Mouse (Mus musculus) midbrain, embryonic 12.5 days (tissue): Measurements from ENCODE around the gene Frmd5. TPM values are rescaled to one million over a fixed set of nuclear protein-coding genes. Genes with fewer than 3 reads are reported as not detected.

Experiments used
- ATAC-seq: fragments of 200-750 bp; cut with Nextera tagmentation; 2 replicates; pipeline ENCODE4 v1.8.0; 2017; ENCODE audit warnings: low read depth, moderate TSS enrichment, moderate library complexity; ENCODE audit not compliant: low FRiP score
- H3K27ac ChIP-seq: fragments of 300-500 bp; sonication (generic); replicated peaks from 2 replicates; pipeline ENCODE4 v1.5.1; 2016; ENCODE audit warnings: mild to moderate bottlenecking
- H3K27me3 ChIP-seq: fragments of 300-500 bp; sonication (generic); 2 replicates; pipeline ENCODE4 v1.6.1; 2016; ENCODE audit warnings: mild to moderate bottlenecking
- H3K36me3 ChIP-seq: fragments of 300-500 bp; sonication (generic); 2 replicates; pipeline ENCODE4 v1.6.1; 2016
- H3K4me1 ChIP-seq: fragments of 300-500 bp; sonication (generic); 2 replicates; pipeline ENCODE4 v1.6.1; 2016
- H3K4me2 ChIP-seq: fragments of 300-500 bp; sonication (generic); replicated peaks from 2 replicates; pipeline ENCODE4 v1.6.1; 2016; ENCODE audit warnings: mild to moderate bottlenecking, moderate library complexity
- H3K4me3 ChIP-seq: fragments of 300-500 bp; sonication (generic); 2 replicates; pipeline ENCODE4 v1.5.1; 2016; ENCODE audit warnings: mild to moderate bottlenecking
- H3K9ac ChIP-seq: fragments of 300-500 bp; sonication (generic); replicated peaks from 2 replicates; pipeline ENCODE4 v1.6.1; 2016; ENCODE audit warnings: mild to moderate bottlenecking, moderate library complexity
- H3K9me3 ChIP-seq: fragments of 300-500 bp; sonication (generic); 2 replicates; pipeline ENCODE4 v1.6.1; 2016; ENCODE audit warnings: mild to moderate bottlenecking
- WGBS: fragments of 180-500 bp; shearing (Covaris S2); methylation state at CpG from one replicate; pipeline ENCODE4 v1.1.7; 2016; 5-methylcytosine and 5-hydroxymethylcytosine counted together
- polyA plus RNA-seq: library from polyadenylated mRNA; unstranded; fragments of >200 nt; fragmentation: Nextera tagmentation; extraction: Ambion mirVana; gene quantifications from 2 replicates; pipeline ENCODE4 v1.2.1, GENCODE M21; 2016

Gene Frmd5
- polyA plus RNA-seq, 1 experiment from 2014 or later: 22.0 TPM

DNA sequence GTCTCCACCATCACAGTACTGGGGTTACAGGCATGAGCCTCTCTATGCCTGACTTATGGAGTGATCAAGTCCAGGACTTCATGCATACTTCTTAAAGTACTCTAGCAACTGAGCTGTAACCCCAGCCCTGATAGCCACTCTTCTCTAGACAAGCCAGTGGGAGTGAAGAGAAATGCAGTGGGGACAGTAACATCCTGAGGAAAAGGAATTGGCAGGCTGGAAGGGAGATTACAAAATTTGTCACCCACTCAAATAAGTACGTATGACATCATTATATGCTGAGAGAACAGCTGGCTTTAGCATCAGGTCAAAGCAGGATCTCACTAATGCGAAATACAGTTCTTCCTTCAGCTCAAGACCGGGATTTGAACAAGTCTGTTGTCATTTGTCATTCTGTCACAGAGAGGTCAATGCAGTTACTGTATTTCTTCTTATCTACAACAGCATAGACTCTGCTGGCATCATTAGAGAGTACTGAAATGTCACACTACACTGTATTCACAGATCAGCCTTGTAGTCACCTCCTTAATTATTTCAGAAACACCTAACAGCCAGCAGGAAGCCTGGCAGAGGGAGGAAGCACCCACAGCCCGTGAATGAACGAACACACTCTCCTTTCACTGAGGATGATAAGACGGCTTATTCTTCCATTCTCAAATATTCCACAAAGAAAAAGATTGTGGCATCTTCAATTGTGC, 129.8 kb downstream of the Frmd5 start:
- Histone ChIP-seq H3K27ac (peak overlapping the region; percentile 22; the same call in 1 of the 2 replicates), H3K4me2 (no peak overlapping the region), H3K27me3 (no peaks in the 10 kb centered on the region), H3K9me3 (no peaks in the 10 kb centered on the region), H3K36me3 (no peaks in the 10 kb centered on the region), H3K4me3 (no peak overlapping the region), H3K4me1 (peaks cover 12% of the 10 kb centered on the region; the same call in 1 of the 2 replicates), H3K9ac (no peak overlapping the region)
- ATAC-seq: no peak
- WGBS: 74% methylated on average over 6 of the region's 6 CpGs

DNA sequence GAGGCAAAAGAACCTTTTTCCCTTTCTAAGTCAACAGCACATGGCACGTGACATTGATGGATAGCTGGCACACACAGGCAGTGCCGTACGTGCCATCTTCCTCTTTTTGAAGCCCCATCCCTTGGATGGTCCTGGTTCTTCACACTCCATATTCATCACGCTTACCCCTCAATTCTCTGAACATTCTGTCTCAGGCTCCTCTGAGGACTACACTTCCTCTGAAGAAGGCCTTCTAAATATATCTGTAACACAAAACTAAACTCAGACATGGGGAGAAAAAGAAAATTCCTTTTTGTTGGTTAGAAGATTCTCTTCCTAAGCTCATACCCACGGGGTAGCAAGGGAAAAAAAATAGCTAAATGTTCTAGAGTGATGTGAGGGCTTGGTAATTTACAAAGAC, 131.0 kb downstream of the Frmd5 start:
- Histone ChIP-seq H3K36me3 (no peaks in the 10 kb centered on the region), H3K9ac (no peak overlapping the region), H3K9me3 (no peaks in the 10 kb centered on the region), H3K27me3 (no peaks in the 10 kb centered on the region), H3K4me2 (no peak overlapping the region), H3K4me3 (no peak overlapping the region), H3K4me1 (peaks cover 12% of the 10 kb centered on the region; the same call in 1 of the 2 replicates), H3K27ac (no peak overlapping the region)
- ATAC-seq: no peak
- WGBS: 94% methylated on average over 5 of the region's 5 CpGs

DNA sequence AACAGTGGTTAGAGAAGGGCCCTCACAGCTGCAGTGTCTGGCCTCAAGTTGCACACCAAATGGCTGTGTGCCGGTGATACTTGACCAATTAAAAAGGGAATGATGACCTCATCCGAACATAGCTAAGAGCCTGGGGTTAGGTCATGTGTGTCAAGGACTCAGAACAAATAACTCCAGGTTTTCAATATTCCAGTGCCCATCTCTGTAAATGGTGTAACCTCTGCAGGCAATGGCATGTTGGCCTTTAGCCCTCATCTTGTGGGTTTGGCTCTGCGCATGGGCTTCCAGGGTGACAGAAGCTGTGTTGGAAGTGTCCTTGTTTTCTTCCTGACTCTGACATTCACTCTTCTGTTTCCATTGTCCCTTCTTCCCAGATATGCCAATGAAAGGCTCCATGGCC, 131.8 kb downstream of the Frmd5 start:
- H3K4me3 ChIP-seq: no peak overlapping the region
- H3K4me2 ChIP-seq: no peak overlapping the region
- no peaks in the 10 kb centered on the region for H3K36me3 ChIP-seq
- H3K27ac ChIP-seq: no peak overlapping the region
- H3K27me3 ChIP-seq: no peaks in the 10 kb centered on the region
- no peak overlapping the region for H3K9ac ChIP-seq
- 83% methylated on average over 3 of the region's 3 CpGs for WGBS
- peaks cover 12% of the 10 kb centered on the region; the same call in 1 of the 2 replicates for H3K4me1 ChIP-seq
- no peaks in the 10 kb centered on the region for H3K9me3 ChIP-seq
- ATAC-seq: no peak

DNA sequence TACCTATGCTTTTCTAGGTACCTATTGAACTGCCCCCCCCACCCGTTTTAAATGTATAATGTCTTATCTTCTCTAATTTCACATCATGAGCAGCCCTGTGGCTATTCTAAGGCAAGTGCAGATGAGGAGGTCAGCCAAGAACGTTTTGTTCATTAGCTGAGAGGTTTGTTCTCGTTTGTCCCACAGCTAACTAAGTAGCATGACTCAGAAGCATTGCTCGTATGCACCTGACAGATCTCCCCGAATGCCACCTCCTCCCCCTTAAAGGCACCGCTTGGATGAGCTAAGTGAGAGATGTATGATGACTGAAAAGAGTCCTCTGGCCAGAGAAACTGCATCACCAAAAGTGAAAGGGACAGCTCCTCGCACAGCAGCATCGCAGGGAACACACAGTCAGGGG, 132.7 kb downstream of the Frmd5 start:
- H3K4me1 ChIP-seq: peaks cover 12% of the 10 kb centered on the region; the same call in 1 of the 2 replicates
- 81% methylated on average over 8 of the region's 8 CpGs for WGBS
- no peaks in the 10 kb centered on the region for H3K9me3 ChIP-seq
- H3K36me3 ChIP-seq: no peaks in the 10 kb centered on the region
- H3K27me3 ChIP-seq: no peaks in the 10 kb centered on the region
- H3K9ac ChIP-seq: no peak overlapping the region
- ATAC-seq: no peak
- H3K4me2 ChIP-seq: no peak overlapping the region
- no peak overlapping the region for H3K27ac ChIP-seq
- H3K4me3 ChIP-seq: no peak overlapping the region

DNA sequence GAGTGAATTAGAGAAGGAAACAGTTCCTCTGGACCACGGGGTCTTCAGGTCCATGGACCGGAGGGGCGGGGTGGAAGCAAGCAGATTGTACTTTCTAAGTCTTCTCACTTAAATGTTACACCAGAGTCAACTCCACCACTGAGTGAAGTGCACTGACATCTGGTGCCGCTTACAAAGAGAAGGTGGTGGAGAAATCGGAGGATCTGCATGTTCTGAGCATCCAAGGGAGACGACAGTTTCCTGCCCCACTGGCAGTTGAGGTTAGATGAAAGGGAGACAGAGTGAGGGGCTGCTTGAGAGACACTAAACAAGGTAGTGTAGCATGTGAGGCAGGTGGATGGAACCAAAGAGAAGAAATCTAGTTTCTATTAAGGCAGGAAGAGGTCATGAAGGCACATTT, 137.0 kb downstream of the Frmd5 start:
- no peak for ATAC-seq
- 89% methylated on average over 6 of the region's 6 CpGs for WGBS
- Histone ChIP-seq H3K4me2 (no peak overlapping the region), H3K27ac (no peak overlapping the region), H3K4me3 (no peak overlapping the region), H3K36me3 (no peaks in the 10 kb centered on the region), H3K9me3 (no peaks in the 10 kb centered on the region), H3K27me3 (no peaks in the 10 kb centered on the region), H3K4me1 (no peaks in the 10 kb centered on the region), H3K9ac (no peak overlapping the region)

DNA sequence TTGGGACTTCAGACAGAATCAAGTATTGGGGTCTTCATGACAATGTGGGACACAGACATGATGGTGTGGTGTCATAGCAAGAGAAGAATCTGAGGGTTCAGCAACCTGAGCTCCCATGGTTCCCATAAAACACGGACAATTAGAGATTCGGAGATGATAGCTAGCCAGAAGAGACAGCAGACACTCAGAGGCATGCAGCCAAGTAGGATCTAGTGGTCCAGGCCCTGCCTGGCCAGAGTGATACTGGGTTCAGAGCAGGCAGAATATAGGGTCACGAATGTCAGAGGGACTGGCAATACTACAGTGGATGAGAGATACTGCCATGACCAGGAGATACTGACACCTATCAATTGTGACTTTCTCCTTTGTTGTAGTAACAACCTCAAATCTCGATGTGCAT, 138.6 kb downstream of the Frmd5 start:
- H3K9ac ChIP-seq: no peak overlapping the region
- no peaks in the 10 kb centered on the region for H3K4me1 ChIP-seq
- no peaks in the 10 kb centered on the region for H3K36me3 ChIP-seq
- no peak overlapping the region for H3K4me2 ChIP-seq
- H3K27ac ChIP-seq: no peak overlapping the region
- no peaks in the 10 kb centered on the region for H3K9me3 ChIP-seq
- WGBS: 86% methylated on average over 4 of the region's 4 CpGs
- no peaks in the 10 kb centered on the region for H3K27me3 ChIP-seq
- no peak overlapping the region for H3K4me3 ChIP-seq
- ATAC-seq: no peak

DNA sequence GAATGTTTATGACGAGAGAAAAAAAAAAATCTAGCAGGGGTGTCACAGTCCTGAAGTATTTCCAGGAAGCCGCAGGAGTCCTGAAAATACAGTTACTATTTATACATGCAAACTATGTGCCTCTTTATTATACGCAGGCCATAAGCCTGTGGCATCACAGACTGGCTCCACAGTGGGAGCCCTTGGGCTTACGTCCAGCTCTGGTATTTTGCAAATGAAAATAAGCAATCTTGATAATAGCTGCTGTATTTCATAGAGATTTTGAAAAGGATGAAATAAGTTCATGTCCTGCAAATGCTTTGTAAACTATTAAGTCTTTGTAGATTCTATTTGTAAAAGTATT, 145.8 kb downstream of the Frmd5 start:
- WGBS: 55% methylated on average over 4 of the region's 4 CpGs

DNA sequence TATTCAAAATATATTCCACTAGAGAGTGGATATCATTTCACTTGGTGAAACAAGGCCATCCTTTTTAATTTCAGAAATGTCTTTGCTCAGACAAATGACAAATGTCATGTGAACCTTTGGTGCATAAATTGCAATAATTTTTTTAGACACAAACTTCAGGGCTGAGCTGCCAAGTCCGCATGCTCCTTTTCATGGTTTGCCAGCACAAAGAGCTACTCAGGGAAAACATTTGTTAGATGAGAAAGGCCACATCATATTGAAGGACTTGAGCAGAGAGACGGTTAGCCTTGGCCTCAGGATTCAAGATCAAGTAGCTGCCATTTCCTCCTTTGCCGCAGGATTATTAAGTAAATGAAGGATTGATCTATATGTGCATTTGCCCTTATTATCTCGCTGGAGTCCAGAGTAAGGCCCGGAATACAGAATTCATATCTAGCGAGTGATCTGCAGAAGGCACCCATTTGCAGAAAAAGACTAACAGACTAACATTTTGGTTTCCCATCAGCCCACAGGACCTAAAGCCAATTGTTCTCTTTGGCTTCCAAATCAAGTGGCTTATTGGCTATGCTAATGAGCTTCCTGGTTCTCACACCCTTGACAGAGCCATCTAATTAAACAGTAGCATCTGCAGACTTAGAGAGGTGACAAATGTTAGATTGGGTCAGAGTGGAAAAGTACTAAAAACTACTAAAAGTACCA, 146.3 kb downstream of the Frmd5 start:
- no peak overlapping the region for H3K9ac ChIP-seq
- H3K4me3 ChIP-seq: no peak overlapping the region
- H3K9me3 ChIP-seq: no peaks in the 10 kb centered on the region
- no peak for ATAC-seq
- H3K4me2 ChIP-seq: no peak overlapping the region
- H3K27ac ChIP-seq: 0 out of 2 replicates have a peak overlapping the region, but pooled peaks have one; percentile 39
- H3K27me3 ChIP-seq: no peaks in the 10 kb centered on the region
- peaks cover 9% of the 10 kb centered on the region; the same call in 1 of the 2 replicates for H3K4me1 ChIP-seq
- no peaks in the 10 kb centered on the region for H3K36me3 ChIP-seq
- 76% methylated on average over 6 of the region's 6 CpGs for WGBS

More for the DNA sequence above, 145.8 kb downstream of the Frmd5 start:
- Histone ChIP-seq H3K4me1 (peaks cover 9% of the 10 kb centered on the region; the same call in 1 of the 2 replicates), H3K27ac (no peak overlapping the region), H3K9me3 (no peaks in the 10 kb centered on the region), H3K9ac (no peak overlapping the region), H3K36me3 (no peaks in the 10 kb centered on the region), H3K27me3 (no peaks in the 10 kb centered on the region), H3K4me3 (no peak overlapping the region), H3K4me2 (no peak overlapping the region)
- no peak for ATAC-seq

DNA sequence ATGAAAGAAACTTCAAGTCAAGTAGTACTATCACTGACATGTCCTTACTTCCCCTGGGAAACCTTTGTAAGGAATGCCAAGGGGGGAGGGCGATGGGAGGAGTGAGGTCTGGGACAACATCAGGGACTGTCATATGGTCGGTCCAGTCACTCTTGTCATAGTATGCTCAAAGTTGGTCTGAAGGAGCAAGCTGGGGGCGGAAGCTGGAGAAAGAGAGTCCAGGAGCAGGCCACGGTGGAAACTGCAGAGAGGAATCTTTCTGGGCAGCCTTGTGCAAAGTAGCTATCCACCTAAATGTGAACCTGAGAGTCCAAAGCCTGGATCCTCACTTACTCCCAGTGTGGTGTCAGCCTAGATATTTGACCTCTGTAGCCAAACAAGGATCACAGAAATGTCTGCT, 147.5 kb downstream of the Frmd5 start:
- Histone ChIP-seq H3K9me3 (no peaks in the 10 kb centered on the region), H3K4me2 (no peak overlapping the region), H3K9ac (no peak overlapping the region), H3K27me3 (no peaks in the 10 kb centered on the region), H3K4me3 (no peak overlapping the region), H3K4me1 (peaks cover 9% of the 10 kb centered on the region; the same call in 1 of the 2 replicates), H3K36me3 (no peaks in the 10 kb centered on the region), H3K27ac (no peak overlapping the region)
- no peak for ATAC-seq
- WGBS: 77% methylated on average over 4 of the region's 4 CpGs

DNA sequence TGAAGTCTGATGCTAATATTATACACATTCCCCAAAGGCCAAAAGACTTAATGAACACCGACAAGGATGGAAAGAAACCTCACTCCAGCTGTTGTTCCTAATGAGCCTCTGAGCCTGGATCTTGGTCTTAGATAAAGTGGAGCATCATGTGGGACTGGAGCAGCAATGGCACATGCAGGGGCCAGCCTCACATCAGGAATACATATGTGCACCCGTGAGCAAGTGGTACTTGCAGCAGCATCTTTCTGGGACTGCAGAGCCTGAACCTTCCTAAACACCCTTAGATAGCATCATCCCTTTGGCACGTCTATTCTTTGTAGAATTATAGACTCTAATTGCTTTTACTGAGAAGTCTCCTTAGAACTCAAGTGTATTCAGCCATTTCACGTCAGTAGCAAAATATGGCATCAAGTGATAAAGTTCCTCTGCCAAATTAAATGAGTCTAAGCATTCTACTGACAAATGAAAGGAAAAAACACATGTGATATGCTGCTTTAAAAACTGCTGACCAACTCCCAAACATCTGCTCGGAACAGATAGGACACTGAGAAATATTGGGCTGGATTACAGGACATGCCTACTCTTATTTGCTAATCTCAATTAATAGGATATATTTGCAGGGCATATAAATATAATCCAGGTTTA, 148.6 kb downstream of the Frmd5 start:
- Histone ChIP-seq H3K9ac (no peak overlapping the region), H3K4me1 (peaks cover 9% of the 10 kb centered on the region; the same call in 1 of the 2 replicates), H3K9me3 (no peaks in the 10 kb centered on the region), H3K36me3 (no peaks in the 10 kb centered on the region), H3K4me2 (no peak overlapping the region), H3K27ac (no peak overlapping the region), H3K4me3 (no peak overlapping the region), H3K27me3 (no peaks in the 10 kb centered on the region)
- WGBS: 83% methylated on average over 5 of the region's 5 CpGs
- ATAC-seq: no peak

DNA sequence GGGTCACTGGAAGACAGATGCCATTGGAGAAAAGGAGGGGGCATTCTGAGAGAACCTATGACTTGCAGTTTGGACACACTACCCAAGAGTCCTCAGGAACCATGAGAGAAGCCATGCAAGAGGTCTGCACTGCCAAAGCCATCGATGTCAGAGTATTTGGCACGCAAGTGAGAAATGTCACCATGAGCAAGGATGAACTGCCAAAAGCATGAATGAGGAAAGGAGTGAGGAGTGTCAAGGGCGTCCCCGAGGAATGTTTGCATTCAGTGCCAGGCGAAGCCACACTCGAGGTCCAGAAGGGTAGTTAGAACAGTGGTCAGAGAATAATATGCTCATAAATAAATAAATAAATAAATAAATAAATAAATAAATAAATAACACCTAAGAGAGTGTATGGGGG, 150.9 kb downstream of the Frmd5 start:
- no peaks in the 10 kb centered on the region for H3K27me3 ChIP-seq
- ATAC-seq: no peak

DNA sequence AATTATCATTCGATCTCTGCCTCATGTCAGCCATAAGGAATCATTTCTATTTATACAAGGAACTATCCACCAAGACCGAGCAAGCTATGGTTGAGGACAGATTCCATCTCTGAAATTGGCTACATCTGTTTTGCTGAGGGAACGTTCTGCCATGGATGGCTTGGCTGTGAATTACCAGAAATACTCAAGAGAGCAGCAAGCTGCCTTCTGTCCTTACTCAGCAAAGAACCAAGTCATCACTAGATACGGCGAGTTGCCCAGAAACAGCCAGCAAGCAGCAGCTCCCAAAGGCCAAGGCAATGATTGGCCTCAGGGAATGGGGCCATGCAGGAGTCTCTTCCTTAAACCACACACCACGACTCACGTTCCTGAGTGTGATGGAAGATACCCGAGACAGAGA, 151.8 kb downstream of the Frmd5 start:
- Histone ChIP-seq H3K27ac (no peak overlapping the region), H3K9ac (no peak overlapping the region), H3K4me2 (no peak overlapping the region), H3K9me3 (no peaks in the 10 kb centered on the region), H3K4me1 (no peaks in the 10 kb centered on the region), H3K4me3 (no peak overlapping the region), H3K27me3 (no peaks in the 10 kb centered on the region), H3K36me3 (no peaks in the 10 kb centered on the region)
- ATAC-seq: no peak
- whole genome bisulfite sequencing: 90% methylated on average over 8 of the region's 8 CpGs

More for the DNA sequence above, 150.9 kb downstream of the Frmd5 start:
- no peaks in the 10 kb centered on the region for H3K36me3 ChIP-seq
- no peak overlapping the region for H3K27ac ChIP-seq
- peaks cover 6% of the 10 kb centered on the region; the same call in 1 of the 2 replicates for H3K4me1 ChIP-seq
- WGBS: 92% methylated on average over 6 of the region's 6 CpGs
- H3K4me3 ChIP-seq: no peak overlapping the region
- H3K9ac ChIP-seq: no peak overlapping the region
- no peaks in the 10 kb centered on the region for H3K9me3 ChIP-seq
- H3K4me2 ChIP-seq: no peak overlapping the region
